Mouse (Mus musculus): ENCODE data around the gene Vsnl1. TPM values are rescaled to one million over a fixed set of nuclear protein-coding genes. Genes with fewer than 3 reads are reported as not detected.

The Vsnl1 gene
- polyA plus RNA-seq, 1 experiment from 2014 or later, result 1.3 TPM

DNA sequence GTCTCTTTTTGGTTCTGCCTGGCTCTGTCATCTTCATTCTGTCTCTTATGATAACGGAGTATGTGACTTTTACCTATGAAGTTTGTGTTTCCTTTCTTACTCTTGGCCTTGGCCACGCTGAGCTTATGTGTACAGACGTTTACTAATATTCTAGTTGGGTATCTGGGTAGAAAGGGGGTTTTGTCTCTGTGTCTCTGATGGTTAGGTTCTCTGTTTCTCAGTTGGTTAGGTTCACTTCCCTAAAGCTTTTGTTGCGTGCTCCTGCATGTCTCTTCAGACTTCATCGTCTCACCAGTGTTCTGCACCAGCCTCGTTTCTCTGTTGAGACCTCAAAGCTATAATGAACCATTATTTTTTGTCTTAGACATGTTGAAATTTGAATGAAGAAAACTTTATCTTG, 159.2 kb downstream of the Vsnl1 start:
- Histone ChIP-seq H3K27ac (ENCODE audit: low read depth, low read length) (no peak overlapping the region), H3K27me3 (ENCODE audit: control insufficient read depth, insufficient read depth, low read length) (no peaks in the 10 kb centered on the region), H3K4me2 (no peak overlapping the region), H3K9ac (ENCODE audit: low read length) (no peak overlapping the region), H3K4me3 (ENCODE audit: low read depth, low read length) (no peak overlapping the region), H3K4me1 (ENCODE audit: control insufficient read depth, insufficient read depth, low read length) (no peaks in the 10 kb centered on the region), H3K9me3 (ENCODE audit: control insufficient read depth, low read length) (no peaks in the 10 kb centered on the region), H3K36me3 (ENCODE audit: control insufficient read depth, insufficient read depth, low read length) (peaks cover 3% of the 10 kb centered on the region; the same call in 1 of the 2 replicates)
- peak; percentile 61 for DNase-seq (ENCODE audit: low spot score, missing footprints)
- ATAC-seq (ENCODE audit: low FRiP score), result no peak
- 93% methylated on average over 6 of the region's 6 CpGs for WGBS

GRCm38 (mm10) chr12:11276632-11277031, 159.8 kb downstream of the Vsnl1 start:
- Histone ChIP-seq H3K9me3 (ENCODE audit: control insufficient read depth, low read length) (no peaks in the 10 kb centered on the region), H3K9ac (ENCODE audit: low read length) (no peak overlapping the region), H3K27me3 (ENCODE audit: control insufficient read depth, insufficient read depth, low read length) (no peaks in the 10 kb centered on the region), H3K4me1 (ENCODE audit: control insufficient read depth, insufficient read depth, low read length) (no peaks in the 10 kb centered on the region), H3K36me3 (ENCODE audit: control insufficient read depth, insufficient read depth, low read length) (peaks cover 3% of the 10 kb centered on the region; the same call in 1 of the 2 replicates), H3K4me3 (ENCODE audit: low read depth, low read length) (no peak overlapping the region), H3K27ac (ENCODE audit: low read depth, low read length) (no peak overlapping the region), H3K4me2 (no peak overlapping the region)
- DNase-seq (ENCODE audit: low spot score, missing footprints), result peak; percentile 49
- ATAC-seq (ENCODE audit: low FRiP score), result no peak
- 93% methylated on average over 2 of the region's 2 CpGs for WGBS

Small RNA genes within 50 kb of the gene (microRNA-seq; reads per million reads assigned to microRNA genes)
- not detected for gene Mir7675

Other genes with a start within 250 kb of the Vsnl1 start
- gene Msgn1, start 227.6 kb downstream of the Vsnl1 start, polyA plus RNA-seq (2014; fragmentation: Nextera tagmentation; extraction: Ambion mirVana), result not detected in 2 replicates
- 14.2 and 20.1 TPM in 2 replicates for gene Gen1, start 170.8 kb downstream of the Vsnl1 start, polyA plus RNA-seq (2014; fragmentation: Nextera tagmentation; extraction: Ambion mirVana)
- gene Smc6, start 170.7 kb downstream of the Vsnl1 start, polyA plus RNA-seq (2014; fragmentation: Nextera tagmentation; extraction: Ambion mirVana), result 134 and 143 TPM in 2 replicates
- 0.22 and 0.42 TPM in 2 replicates for gene Rad51ap2, start 19.5 kb upstream of the Vsnl1 start, polyA plus RNA-seq (2014; fragmentation: Nextera tagmentation; extraction: Ambion mirVana)

Measured in midbrain, embryonic 11.5 days (tissue).